Mouse (Mus musculus): ENCODE measurements at regions not wholly inside any gene's neighbourhood (a gene's known extent, or its start where the extent isn't known, plus 50 kb on each side); places are given as distances from the start of the nearest gene placed in this dataset.
"Not testable (repeated sequence)": the region's sequence is repeated elsewhere in the genome, so short reads cannot be mapped to it uniquely, and the experiment has no call there.

GRCm38 (mm10) chr4:84151971-84152450 lies 523.1 kb downstream of the Bnc2 start:
- ATAC-seq (replicated peaks; ENCODE audit: poor library complexity), result no peak

- ATAC-seq (replicated peaks; ENCODE audit: poor library complexity), result no peak
These were observed 521.5 kb downstream of the Bnc2 start for GRCm38 (mm10) chr4:84153571-84153970.

DNA sequence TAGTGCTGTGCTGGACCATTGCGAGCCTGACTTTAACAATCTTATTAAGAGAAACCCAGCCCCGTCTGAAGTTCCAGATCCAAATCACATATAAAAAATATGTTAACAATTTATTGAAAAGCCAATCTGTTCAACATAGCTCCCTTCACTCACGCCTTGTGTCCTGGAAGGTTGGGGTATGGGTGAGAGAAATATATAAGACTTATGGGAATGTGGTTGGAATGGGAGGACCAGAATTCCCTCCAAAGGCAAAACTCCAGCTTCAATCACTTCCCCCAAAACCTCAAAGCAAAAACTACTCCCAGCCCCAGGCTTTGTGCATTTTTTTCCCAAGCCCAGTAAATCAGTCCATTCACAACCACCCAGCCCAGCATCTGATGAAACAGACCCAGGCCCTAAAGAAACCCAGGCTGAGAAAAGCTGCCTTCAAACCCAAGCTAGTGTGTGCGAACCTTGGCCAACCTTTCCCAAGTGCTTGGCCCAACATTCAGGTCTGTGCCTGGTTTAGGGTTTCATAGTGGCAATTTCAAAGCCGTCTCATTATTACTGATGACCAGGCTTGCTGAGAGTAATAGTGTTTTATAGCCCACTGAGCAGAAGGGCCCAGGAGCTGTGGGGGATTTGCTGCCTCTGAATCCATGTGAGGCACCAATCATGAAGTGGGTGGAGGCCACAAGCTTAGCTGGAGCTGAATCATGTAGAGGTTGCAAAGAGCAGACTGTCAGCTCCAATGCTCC lies 517.0 kb downstream of the Bnc2 start:
- ATAC-seq (replicated peaks; ENCODE audit: poor library complexity), result no peak

DNA sequence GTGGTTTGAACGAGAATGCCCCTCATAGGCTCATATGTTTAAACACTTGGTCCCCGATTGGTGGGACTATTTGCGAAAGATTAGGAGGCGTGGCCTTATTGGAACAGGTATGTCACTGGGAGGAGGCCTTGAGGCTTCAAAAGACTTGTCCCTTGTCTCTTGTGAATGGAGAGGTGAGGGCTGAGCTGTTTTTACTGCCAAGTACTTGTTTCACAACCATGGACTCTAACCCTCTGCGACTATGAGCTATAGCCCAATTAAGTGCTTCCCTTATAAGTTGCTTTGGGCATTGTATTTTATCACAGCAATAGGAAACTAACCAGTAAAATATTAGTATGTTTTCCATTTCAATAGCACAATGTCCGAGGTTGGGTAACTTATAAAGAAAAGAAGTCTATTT lies 511.7 kb downstream of the Bnc2 start:
- ATAC-seq (replicated peaks; ENCODE audit: poor library complexity), result no peak

- peak; percentile 71 for ATAC-seq (replicated peaks; ENCODE audit: poor library complexity)
These were observed 509.8 kb downstream of the Bnc2 start for GRCm38 (mm10) chr4:84165256-84165655.

GRCm38 (mm10) chr4:84172841-84173240 lies 502.2 kb downstream of the Bnc2 start:
- no peak for ATAC-seq (replicated peaks; ENCODE audit: poor library complexity)

GRCm38 (mm10) chr4:84173441-84173840 lies 501.6 kb downstream of the Bnc2 start:
- no peak for ATAC-seq (replicated peaks; ENCODE audit: poor library complexity)

DNA sequence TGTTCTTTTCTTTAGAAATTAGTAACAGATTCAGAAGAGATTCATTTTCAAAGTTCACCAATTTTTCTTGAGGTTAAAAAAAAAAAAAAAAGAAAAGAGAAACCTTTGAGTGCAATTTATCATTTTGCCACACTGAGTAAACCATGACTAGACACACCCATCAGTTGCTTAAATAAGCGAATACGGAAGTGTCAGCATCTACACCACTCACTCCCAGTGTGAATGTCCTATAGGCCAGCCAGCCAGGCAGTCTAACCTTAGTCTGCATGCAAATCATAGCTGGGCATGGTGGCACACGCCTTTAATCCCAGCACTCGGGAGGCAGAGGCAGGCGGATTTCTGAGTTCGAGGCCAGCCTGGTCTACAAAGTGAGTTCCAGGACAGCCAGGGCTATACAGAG lies 498.6 kb downstream of the Bnc2 start:
- not testable (repeated sequence) for ATAC-seq (replicated peaks; ENCODE audit: poor library complexity)

GRCm38 (mm10) chr4:84177827-84178226 lies 497.2 kb downstream of the Bnc2 start:
- no peak for ATAC-seq (replicated peaks; ENCODE audit: poor library complexity)

GRCm38 (mm10) chr4:84184436-84184835 lies 490.6 kb downstream of the Bnc2 start:
- no peak for ATAC-seq (replicated peaks; ENCODE audit: poor library complexity)

GRCm38 (mm10) chr4:84184844-84185243 lies 490.2 kb downstream of the Bnc2 start:
- no peak for ATAC-seq (replicated peaks; ENCODE audit: poor library complexity)

DNA sequence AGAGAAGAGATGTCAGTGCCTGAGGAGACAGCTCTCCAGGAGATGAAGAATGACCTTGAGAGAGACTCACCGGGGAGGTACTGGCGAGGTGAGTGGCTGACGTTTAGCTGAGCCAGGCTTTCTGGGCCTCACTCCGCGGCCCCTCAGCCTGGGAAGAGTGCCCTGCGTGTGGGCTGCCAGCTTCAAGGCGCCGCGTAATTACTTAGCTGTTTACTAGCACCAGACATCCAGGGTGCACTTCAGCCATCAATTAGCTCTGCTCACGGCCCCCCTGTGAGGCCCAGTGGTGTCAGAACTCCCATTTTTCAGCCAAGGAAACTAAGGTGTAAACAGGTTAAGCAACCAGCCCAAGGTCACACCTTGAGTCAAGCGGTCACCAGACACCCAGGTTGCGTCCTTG lies 485.8 kb downstream of the Bnc2 start:
- no peak for ATAC-seq (replicated peaks; ENCODE audit: poor library complexity)

DNA sequence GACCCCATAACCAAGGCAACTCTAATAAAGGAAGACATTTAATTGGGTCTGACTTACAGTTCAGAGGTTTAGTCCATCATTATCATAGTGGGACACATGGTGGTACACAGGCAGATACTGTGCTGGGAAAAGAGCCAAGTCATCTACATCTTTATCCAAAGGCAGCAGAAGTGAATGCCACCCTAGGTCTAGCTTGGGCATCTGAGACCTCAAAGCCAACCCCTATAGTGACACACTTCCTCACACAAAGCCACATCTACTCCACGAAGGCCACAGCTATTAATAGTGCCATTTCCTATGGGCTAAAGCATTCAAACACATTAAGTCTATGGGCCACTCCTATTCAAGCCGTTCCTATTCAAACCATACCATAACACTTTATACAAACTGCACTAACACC lies 483.8 kb downstream of the Bnc2 start:
- ATAC-seq (replicated peaks; ENCODE audit: poor library complexity), result peak; percentile 72

DNA sequence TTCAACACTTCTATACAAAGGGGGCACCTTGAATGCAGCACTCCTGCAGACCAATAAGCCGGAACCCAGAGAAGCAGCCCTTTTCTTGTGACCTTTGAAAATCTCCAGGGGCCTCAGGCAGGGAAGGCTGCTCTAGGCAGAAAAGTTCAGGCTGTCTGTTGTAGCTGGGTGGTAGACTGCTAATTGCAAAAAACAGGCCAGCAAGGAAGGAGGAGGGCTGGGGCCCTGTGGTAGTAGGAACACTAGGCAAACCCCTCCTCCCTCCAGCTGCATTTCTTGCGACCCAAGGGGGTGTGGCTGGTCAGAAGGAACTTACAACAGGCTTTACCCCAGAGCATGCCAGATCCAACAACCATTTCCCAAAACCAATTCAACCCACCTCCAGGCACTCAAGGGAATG lies 482.8 kb downstream of the Bnc2 start:
- no peak for ATAC-seq (replicated peaks; ENCODE audit: poor library complexity)

- no peak for ATAC-seq (replicated peaks; ENCODE audit: poor library complexity)
These were observed 478.3 kb downstream of the Bnc2 start for GRCm38 (mm10) chr4:84196732-84197131.

GRCm38 (mm10) chr4:84198176-84198575 lies 476.9 kb downstream of the Bnc2 start:
- no peak for ATAC-seq (replicated peaks; ENCODE audit: poor library complexity)

- ATAC-seq (replicated peaks; ENCODE audit: poor library complexity), result no peak
These were observed 475.9 kb downstream of the Bnc2 start for GRCm38 (mm10) chr4:84199181-84199656.

GRCm38 (mm10) chr4:84201001-84201400 lies 474.1 kb downstream of the Bnc2 start:
- ATAC-seq (replicated peaks; ENCODE audit: poor library complexity), result no peak

GRCm38 (mm10) chr4:84202231-84202630 lies 472.8 kb downstream of the Bnc2 start:
- no peak for ATAC-seq (replicated peaks; ENCODE audit: poor library complexity)

GRCm38 (mm10) chr4:84203680-84204079 lies 471.4 kb downstream of the Bnc2 start:
- ATAC-seq (replicated peaks; ENCODE audit: poor library complexity), result no peak

DNA sequence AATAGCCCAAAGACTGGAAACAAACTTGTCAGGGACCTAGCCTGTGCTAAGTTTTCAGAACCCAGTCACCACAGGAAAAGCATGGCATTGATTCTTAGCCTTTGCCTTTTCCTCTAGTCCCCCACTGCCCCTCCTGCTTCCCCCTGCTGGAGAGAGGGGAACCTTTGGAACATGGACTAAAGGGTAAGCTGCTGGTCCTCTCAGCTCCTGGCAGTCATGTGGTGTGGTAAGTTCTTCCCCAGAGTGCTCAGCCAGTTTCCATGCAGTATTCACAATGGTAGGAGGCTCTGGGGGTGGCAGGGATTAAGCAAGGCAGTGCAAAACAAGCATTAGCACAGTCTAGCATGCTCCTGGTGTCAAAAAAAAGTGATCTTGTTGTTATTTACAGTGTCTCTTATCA lies 470.3 kb downstream of the Bnc2 start:
- ATAC-seq (replicated peaks; ENCODE audit: poor library complexity), result no peak

DNA sequence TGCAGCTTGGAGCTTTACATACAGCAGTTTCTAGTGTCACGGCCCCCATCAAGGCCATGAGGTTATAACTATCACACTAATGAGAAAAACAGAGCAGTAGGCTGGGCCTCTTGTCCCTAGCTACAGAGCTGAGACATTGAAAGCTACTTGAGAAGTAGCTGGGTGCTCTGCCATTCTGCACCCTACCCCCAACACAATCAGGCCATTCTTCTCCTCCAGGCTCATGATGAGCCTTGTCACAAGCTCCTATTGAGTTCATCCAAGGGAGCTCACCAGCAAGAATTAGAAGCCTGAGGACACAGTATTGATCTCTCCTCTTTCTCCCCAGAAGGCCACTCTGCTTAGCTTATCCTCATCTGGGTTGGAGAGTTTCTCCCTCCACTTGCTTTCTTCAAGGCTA lies 466.9 kb downstream of the Bnc2 start:
- no peak for ATAC-seq (replicated peaks; ENCODE audit: poor library complexity)

DNA sequence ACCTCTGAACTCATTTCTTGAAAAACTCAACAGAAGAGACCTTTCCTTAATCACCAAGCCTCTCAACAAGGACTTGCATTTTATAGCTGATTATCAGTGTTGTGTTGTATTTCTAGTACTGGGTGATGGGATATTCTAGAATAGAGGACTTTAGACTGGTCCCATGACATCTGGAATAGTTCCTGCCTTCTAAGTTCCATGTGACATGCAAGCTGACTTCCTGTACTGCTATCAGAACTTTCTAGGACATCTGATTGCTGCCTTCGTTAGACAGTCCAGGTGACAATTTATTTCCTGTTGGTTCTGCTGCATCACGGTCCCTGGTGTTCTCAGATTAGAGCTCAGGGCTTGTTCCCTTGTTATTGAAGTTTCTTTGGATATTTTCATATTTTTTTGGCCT lies 465.5 kb downstream of the Bnc2 start:
- ATAC-seq (replicated peaks; ENCODE audit: poor library complexity), result no peak

All from megakaryocyte progenitor cell, adult 5-6 weeks (primary cell).